Mouse (Mus musculus): Measurements from ENCODE around the gene Atf5.

Atf5 gene

DNA sequence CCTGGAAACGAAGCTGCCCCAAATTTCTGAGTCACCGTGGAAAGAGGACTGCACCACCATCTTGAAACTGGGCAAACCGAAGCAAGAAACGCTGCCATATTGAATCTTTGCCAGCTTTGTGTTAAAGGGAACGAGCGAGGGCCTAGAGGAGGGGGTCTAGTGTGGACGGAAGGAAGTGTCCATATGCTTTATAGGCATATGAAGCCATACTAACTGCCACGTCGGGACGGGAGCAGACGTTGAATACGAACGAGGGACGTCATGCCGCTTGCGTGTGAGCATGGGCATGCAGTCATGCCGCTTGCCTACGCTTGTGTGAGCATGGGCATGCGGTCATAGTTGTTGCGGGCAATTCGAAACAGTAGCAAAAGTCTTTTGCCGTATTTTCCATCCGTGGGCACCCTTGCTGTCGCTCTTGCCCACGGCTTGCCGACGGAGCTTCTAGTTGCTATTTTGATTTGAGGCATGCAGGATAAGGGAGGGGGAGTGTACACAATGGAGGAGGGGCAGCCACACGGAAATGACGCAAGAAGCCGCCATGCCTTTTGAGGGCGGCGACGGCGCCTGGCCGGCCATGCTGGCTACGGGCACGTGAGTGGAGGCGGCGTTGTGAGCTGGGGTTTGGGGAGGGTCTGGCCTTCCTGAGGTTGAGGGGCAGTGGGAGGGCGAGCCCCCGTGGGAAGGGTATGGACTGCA, 33.1 kb upstream of the Atf5 start:
- peak; percentile 95 for DNase-seq

- DNase-seq = peak; percentile 100
Observed at GRCm38 (mm10) chr7:44848561-44849415, 32.3 kb upstream of the Atf5 start, which contains the start of the genes Akt1s1 and Tbc1d17. Gene Akt1s1 (plus strand): TSS chr7:44848991. Gene Tbc1d17 (minus strand): TSS chr7:44849079.

GRCm38 (mm10) chr7:44847772-44848171, 31.3 kb upstream of the Atf5 start:
- no peak for DNase-seq

DNA sequence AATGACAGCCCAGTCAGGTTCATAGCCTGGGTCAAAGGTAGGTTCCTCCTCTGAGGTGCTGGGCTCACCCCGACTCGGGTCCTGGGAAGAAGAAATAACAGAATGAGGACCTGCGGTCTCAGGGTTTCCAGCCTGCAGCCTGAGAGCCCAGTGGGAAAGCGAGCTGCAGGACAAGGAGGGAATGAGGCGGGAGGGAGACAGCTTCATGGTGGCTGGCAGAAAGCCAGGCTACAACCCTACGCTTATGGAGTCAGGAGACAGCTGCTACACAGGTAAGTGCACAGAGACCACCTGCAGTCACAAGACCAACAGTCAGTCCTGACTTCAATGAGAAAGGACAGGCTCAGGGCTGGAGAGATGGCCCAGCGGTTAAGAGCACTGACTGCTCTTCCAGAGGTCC, 30.3 kb upstream of the Atf5 start:
- no peak for DNase-seq

- no peak for DNase-seq
Observed at GRCm38 (mm10) chr7:44845006-44845405, 28.5 kb upstream of the Atf5 start.

DNA sequence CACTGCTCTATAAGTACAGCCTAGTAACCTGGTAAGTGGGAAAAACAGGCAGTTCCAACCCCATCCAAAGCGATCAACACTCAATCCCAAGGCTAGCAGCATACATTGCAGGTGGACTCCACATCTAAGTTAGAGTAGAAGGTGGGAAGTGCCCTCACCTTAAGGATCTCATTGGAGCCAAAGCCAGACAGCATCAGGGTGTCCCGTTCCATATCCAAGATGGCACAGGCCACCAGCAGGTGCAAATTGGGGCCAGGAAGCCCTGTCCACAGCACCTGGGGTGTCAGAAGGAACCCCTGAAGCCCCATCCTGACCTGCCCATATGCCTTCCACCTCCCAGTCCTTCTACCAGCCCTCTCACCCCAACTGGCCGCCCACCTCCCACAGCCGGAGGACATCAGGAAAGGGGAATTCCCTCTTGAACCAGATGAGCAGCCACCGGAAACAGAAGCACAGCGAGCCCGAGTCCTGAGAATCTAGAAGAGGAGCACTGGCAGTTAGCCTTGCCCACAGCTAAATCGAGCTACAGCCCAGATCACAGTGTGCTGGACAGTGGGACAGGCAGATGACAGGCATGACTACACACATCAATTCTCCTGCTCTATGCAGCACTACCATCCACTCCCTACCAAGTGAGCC, 25.5 kb upstream of the Atf5 start:
- no peak for DNase-seq

DNA sequence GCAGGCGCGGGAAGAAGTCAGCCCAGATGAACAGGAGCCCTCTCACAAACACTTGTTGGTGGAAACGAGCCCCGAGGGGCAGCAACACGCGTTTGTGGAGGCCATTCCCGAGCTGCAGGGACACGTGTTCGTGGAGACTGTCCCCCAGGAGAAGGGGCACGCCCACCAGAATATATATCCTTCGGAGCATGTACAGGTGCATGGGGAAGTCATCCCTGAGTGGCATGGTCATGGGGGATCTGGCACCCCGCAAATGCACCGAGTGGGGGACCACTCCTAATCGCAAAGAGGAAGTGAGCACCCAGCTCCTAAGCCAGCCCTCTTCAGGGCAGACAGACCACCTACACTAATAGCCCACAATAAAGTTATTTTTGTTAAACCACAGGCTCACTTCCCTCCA, 24.0 kb upstream of the Atf5 start:
- no peak for DNase-seq

- peak; percentile 50 for DNase-seq
Observed at GRCm38 (mm10) chr7:44839491-44840191, 23.2 kb upstream of the Atf5 start.

DNA sequence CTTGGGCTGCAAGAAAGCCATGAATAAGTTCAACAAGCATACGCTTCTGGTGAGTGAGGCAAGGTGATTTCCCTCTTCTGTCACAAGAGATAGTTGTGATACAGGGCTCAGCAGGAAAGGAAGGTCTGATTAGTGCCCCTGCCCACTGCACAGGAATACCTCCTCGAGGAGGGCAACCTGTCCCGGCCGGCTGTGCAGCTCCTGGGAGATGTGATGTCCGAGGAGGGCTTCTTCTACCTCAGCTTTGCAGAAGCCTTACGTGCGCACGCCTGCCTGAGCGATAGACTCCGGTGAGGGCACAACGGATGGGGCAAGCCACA, 22.7 kb upstream of the Atf5 start:
- DNase-seq = no peak

DNA sequence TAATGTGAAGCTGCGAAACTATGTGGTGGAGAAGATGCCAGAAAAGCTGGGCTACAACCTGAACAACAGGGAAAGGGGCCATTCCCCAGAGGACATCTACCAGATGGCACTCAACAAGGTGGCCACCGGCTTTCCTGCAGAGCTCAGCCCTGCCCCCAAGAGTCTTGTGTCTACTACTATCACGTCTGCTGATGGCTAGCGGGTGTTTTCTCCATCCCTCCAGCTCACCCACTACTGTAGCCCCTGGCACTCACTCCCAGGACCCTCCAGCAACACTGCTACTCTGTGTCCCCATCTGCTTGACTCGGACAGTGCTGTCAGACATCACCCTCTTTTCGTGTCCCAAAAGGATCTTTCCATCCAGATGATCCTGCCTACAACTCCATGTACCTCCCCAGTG, 21.6 kb upstream of the Atf5 start:
- no peak for DNase-seq

DNA sequence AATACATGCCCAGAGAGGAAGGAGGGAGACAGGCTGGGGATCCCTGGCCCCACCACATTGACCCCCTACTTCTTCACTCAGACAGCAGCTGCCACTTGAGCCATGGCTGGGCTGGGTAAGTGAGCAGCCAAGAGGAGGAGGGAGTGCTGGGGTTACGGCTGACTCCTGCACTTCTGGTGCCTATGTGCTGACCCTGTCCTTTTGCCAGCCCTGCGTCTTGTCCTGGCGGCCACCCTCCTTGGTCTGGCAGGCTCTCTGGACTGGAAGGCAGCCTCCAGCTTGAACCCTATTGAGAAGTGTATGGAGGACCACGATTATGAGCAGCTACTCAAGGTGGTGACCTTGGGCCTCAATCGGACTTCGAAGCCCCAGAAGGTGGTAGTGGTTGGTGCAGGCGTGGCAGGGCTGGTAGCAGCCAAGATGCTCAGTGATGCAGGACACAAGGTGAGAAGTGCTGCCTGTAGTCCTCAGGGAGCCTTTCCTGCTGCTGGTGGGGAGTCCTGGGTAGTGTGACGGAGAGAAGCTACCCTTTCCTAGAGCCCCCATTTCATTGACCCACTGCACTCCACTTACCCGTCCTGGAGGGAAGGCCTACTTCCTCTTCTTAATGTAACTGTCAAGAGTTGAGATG, 20.1 kb upstream of the Atf5 start:
- DNase-seq = no peak

DNA sequence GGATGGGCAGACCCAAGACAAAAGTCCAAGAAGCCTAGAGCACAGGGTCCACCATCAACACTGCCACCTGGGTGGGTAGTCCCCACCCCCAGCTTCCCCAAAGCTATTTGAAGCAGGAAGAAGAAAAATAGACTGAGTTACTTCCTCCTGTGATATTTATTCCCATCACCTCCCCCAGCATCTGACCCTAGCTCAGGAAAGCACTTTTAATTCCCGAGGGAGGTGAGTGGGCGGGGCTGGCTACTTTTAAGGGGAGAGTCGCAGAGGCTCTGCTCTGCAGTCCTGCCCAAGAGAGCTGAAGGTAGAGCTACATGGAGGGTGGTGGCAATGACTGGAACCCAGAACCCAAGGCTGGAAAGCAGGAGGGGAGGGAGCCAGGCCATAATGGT, 19.6 kb upstream of the Atf5 start:
- no peak for DNase-seq

GRCm38 (mm10) chr7:44835373-44836015, 19.0 kb upstream of the Atf5 start:
- DNase-seq = no peak

- DNase-seq = no peak
Observed at GRCm38 (mm10) chr7:44832763-44833162, 16.3 kb upstream of the Atf5 start.

GRCm38 (mm10) chr7:44828706-44829105, 12.2 kb upstream of the Atf5 start:
- no peak for DNase-seq

GRCm38 (mm10) chr7:44826771-44827170, 10.3 kb upstream of the Atf5 start:
- no peak for DNase-seq

GRCm38 (mm10) chr7:44824872-44825271, 8.4 kb upstream of the Atf5 start:
- DNase-seq = peak; percentile 79

- no peak for DNase-seq
Observed at GRCm38 (mm10) chr7:44823409-44823808, 7.0 kb upstream of the Atf5 start.

GRCm38 (mm10) chr7:44821666-44822448, 5.4 kb upstream of the Atf5 start:
- no peak for DNase-seq

DNA sequence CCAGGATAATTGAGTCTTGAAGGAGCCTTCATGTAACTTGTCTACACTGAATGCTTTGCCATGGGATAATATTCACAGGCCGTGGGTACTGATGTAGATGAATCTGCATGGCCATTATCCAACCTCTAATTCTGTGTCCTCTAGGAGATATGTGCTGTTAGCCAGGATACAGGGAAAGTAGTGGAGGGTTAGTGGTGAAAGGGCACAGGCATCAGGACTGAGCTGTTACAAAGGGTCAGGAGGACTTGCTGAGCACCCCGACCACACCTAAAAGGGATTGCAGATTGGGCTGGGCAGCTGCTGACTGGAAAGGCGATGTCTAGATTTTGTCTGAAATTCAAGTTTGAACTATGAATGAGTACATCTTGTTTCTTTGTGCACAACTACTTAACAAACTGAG, 4.1 kb upstream of the Atf5 start:
- DNase-seq = no peak

- no peak for DNase-seq
Observed at GRCm38 (mm10) chr7:44819863-44820262, 3.4 kb upstream of the Atf5 start.
